In genomic region chr10:13135751-13136150, GRCm38 (mm10) we compare ENCODE assay signal across 42 mouse cellular contexts. TPM values are rescaled to one million over a fixed set of nuclear protein-coding genes. Genes with fewer than 3 reads are reported as not detected.
"Had no signal": no experiment of that assay in that cellular context is flagged by ENCODE, and none has a peak within 500 bp of the region (broad histone marks: within the 10 kb centered on the region; RNA-seq: fewer than 3 reads in every experiment).

No protein-coding gene starts in this region.

- DNase-seq: gastrocnemius, adult 2 months; gastrocnemius, postnatal 10 days; gastrocnemius, postnatal 36 days; heart, adult 18-20 months; kidney, adult 11 months; kidney, adult 2 months; kidney, adult 9 months; kidney, postnatal 14 days; kidney, postnatal 36 days; layer of hippocampus, adult 9-11 months; layer of hippocampus, postnatal 36 days; left cerebral cortex, postnatal 4 days; liver; liver, embryonic 13.5 days had no signal

- H3K27me3 ChIP-seq: heart, embryonic 13.5 days; heart, embryonic 15.5 days; hindbrain, embryonic 13.5 days; hindbrain, embryonic 15.5 days; kidney, embryonic 15.5 days; limb, embryonic 12.5 days; liver, embryonic 13.5 days had no signal

- H3K4me3 ChIP-seq: gastrocnemius, adult 2 months; heart, embryonic 13.5 days; heart, embryonic 15.5 days; hindbrain, embryonic 13.5 days; hindbrain, embryonic 15.5 days; kidney, embryonic 15.5 days; limb, embryonic 12.5 days; liver, embryonic 13.5 days had no signal

- ATAC-seq: hindbrain, postnatal 0 days; intestine, embryonic 16.5 days had no signal

- H3K9me3 ChIP-seq: heart, embryonic 13.5 days; heart, embryonic 15.5 days; hindbrain, embryonic 13.5 days; hindbrain, embryonic 15.5 days; kidney, embryonic 15.5 days; limb, embryonic 12.5 days; liver, embryonic 13.5 days had no signal

- H3K27ac ChIP-seq: gastrocnemius, adult 2 months; heart, embryonic 13.5 days; heart, embryonic 15.5 days; hindbrain, embryonic 13.5 days; hindbrain, embryonic 15.5 days; hindbrain, postnatal 0 days; kidney, embryonic 15.5 days; kidney, postnatal 0 days; limb, embryonic 12.5 days; liver, embryonic 13.5 days had no signal

- H3K36me3 ChIP-seq: heart, embryonic 15.5 days; hindbrain, embryonic 13.5 days; hindbrain, embryonic 15.5 days; kidney, embryonic 15.5 days; limb, embryonic 12.5 days; liver, embryonic 13.5 days had no signal

- H3K4me1 ChIP-seq: hindbrain, embryonic 13.5 days; hindbrain, embryonic 15.5 days; kidney, embryonic 15.5 days; limb, embryonic 12.5 days; liver, embryonic 13.5 days had no signal

RNA-seq across cellular contexts. Expression of gene Zc2hc1b, which starts 42.1 kb away (rescaled TPM):
- total RNA-seq: gastrocnemius, adult 2 months; gastrocnemius, postnatal 10 days; gastrocnemius, postnatal 36 days; heart, adult 18-20 months; heart, adult 8-10 months; heart, postnatal 25 days; hematopoietic stem cell, adult 5-6 weeks; hindbrain, postnatal 0 days; layer of hippocampus, adult 18-20 months; layer of hippocampus, adult 8-10 months; layer of hippocampus, postnatal 14 days; layer of hippocampus, postnatal 36 days; left cerebral cortex, adult 18-20 months; left cerebral cortex, adult 8-10 months; left cerebral cortex, postnatal 10 days; left cerebral cortex, postnatal 25 days; left cerebral cortex, postnatal 4 days had no signal
- polyA plus RNA-seq: frontal cortex, adult 2 months; gonadal fat pad, adult 2 months; heart, embryonic 11.5 days; heart, embryonic 13.5 days; heart, embryonic 15.5 days; heart, postnatal 0 days; hindbrain, embryonic 11.5 days; hindbrain, embryonic 13.5 days; hindbrain, embryonic 15.5 days; hindbrain, postnatal 0 days; intestine, embryonic 14.5 days; intestine, embryonic 16.5 days; kidney, adult 2 months; kidney, embryonic 15.5 days; kidney, postnatal 0 days; large intestine, adult 2 months; limb, embryonic 12.5 days; limb, embryonic 14.5 days; liver, embryonic 11.5 days; liver, embryonic 13.5 days had no signal
